Mouse (Mus musculus) forebrain, embryonic 12.5 days (tissue): ENCODE measurements around the gene Sim1. TPM values are rescaled to one million over a fixed set of nuclear protein-coding genes. Genes with fewer than 3 reads are reported as not detected.

Experiments used
- ATAC-seq: fragments of 200-750 bp; cut with Nextera tagmentation; 2 replicates; pipeline ENCODE4 v1.8.0; 2017; ENCODE audit warnings: moderate TSS enrichment; ENCODE audit not compliant: low FRiP score
- H3K27ac ChIP-seq: fragments of 300-500 bp; sonication (generic); 2 replicates; pipeline ENCODE4 v1.5.1; 2016; ENCODE audit warnings: mild to moderate bottlenecking
- H3K27me3 ChIP-seq: fragments of 300-500 bp; sonication (generic); 2 replicates; pipeline ENCODE4 v1.6.1; 2016; ENCODE audit warnings: mild to moderate bottlenecking
- H3K36me3 ChIP-seq: fragments of 300-500 bp; sonication (generic); replicated peaks from 2 replicates; pipeline ENCODE4 v1.6.1; 2016; ENCODE audit warnings: mild to moderate bottlenecking
- H3K4me1 ChIP-seq: fragments of 300-500 bp; sonication (generic); 2 replicates; pipeline ENCODE4 v1.6.1; 2016
- H3K4me2 ChIP-seq: fragments of 300-500 bp; sonication (generic); 2 replicates; pipeline ENCODE4 v1.6.1; 2016; ENCODE audit warnings: mild to moderate bottlenecking, moderate library complexity
- H3K4me3 ChIP-seq: fragments of 300-500 bp; sonication (generic); replicated peaks from 2 replicates; pipeline ENCODE4 v1.5.1; 2016; ENCODE audit warnings: mild to moderate bottlenecking
- H3K9ac ChIP-seq: fragments of 300-500 bp; sonication (generic); 2 replicates; pipeline ENCODE4 v1.6.1; 2016; ENCODE audit warnings: mild to moderate bottlenecking
- H3K9me3 ChIP-seq: fragments of 300-500 bp; sonication (generic); 2 replicates; pipeline ENCODE4 v1.6.1; 2016
- WGBS: fragments of 180-500 bp; shearing (Covaris S2); methylation state at CpG from one replicate; pipeline ENCODE4 v1.1.7; 2016; 5-methylcytosine and 5-hydroxymethylcytosine counted together
- polyA plus RNA-seq: library from polyadenylated mRNA; unstranded; fragments of >200 nt; fragmentation: Nextera tagmentation; extraction: Ambion mirVana; gene quantifications from 2 replicates; pipeline ENCODE4 v1.2.1, GENCODE M21; 2016

Gene Sim1
- polyA plus RNA-seq, 1 experiment from 2014 or later = 8.3 TPM

DNA sequence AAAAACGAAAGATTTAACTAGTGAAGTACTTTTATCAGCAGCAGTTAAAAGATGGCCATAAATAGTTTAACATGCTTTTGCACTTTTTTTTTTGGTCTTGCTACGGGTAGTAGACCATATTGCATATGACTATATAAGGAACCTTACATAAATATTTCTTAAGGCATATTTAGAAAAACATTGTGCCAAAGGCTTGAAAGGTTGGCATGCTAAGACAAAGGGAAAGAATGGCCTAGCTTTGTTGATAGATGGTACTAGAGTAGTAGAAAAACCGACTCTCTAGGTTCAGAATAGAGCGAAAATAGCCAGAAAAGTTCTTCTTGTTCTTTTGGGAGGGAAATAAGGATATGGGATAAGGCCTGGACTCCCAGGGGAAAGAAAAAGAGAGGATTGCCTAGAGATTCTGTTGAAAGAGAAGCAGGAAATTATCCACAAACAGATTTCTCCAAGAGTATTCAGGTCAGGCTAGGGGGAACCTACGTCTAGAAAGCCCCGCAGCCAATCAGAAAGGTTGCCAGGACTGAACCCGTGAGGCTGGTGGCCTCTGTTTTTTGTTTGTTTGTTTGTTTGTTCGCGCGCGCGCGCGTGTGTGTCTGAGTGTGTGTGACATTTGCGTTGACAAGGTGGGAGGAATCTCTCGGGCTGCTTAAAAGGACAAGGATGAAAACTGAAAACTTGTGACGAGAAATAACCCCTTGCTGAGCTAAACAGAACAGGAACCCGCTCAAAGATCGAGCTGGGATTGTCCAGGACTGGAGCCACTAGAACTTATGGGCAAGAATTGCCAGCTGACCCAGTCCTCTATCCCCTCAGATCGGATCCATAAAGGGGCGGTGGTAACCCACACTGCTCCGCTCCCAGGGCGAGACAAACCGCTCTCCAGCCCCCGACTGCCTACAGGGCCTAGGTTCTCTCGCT lies 9.6 kb downstream of the Sim1 start:
- no peak overlapping the region for H3K9ac ChIP-seq
- H3K4me1 ChIP-seq = peaks cover 34% of the 10 kb centered on the region
- peaks cover 86% of the 10 kb centered on the region for H3K27me3 ChIP-seq
- no peaks in the 10 kb centered on the region for H3K9me3 ChIP-seq
- 2% methylated on average over 26 of the region's 26 CpGs for WGBS
- H3K27ac ChIP-seq = no peak overlapping the region
- no peaks in the 10 kb centered on the region for H3K36me3 ChIP-seq
- ATAC-seq = peak; percentile 28; the same call in 1 of the 2 replicates
- H3K4me3 ChIP-seq = no peak overlapping the region
- peak overlapping the region; percentile 17 for H3K4me2 ChIP-seq

DNA sequence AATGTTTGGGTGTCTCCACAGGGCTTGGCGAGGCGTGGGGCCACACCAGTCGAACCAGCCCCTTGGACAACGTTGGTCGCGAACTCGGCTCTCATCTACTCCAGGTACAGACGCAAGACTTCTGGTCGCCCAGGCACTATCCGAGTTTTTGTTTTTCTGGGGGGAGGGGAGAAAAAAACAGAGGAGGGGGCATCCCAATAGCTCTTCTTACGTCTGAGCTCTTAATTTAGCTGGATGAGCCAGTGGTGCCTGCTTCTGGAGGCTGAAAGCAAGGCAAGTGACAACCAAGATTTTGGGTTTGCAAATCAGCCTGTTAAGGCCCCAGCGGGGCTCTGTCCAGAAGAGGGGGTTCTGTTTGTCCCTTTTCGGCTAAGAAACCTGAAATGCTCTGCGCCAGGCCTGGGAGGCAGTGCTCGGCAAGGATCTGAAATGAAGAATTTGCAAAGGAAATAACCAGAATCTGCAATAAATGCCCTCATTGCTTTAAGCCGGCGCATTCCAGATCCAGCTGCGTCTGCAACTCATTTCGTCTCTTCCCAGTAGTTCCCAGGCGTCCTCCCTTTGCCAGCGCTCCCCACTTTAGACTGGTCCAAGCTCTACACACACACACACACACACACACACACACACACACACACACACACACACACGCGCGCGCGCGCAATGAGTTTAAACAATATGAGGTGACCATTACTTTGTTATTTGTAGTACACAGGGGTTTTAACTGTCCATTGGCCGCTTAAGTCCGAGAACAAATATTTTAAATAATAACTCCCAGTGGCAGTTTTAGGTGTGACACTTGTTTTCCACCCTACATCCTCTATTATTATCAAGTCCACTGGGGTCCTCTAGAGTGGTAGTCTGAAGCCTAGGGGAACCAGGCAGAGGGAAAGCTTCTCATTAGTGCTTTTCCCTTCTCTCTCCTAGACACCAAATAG lies 10.5 kb downstream of the Sim1 start:
- Histone ChIP-seq H3K36me3 (no peaks in the 10 kb centered on the region), H3K27me3 (peaks cover 94% of the 10 kb centered on the region), H3K9me3 (no peaks in the 10 kb centered on the region), H3K27ac (no peak overlapping the region), H3K4me1 (peaks cover 34% of the 10 kb centered on the region), H3K4me3 (no peak overlapping the region), H3K9ac (no peak overlapping the region), H3K4me2 (peak overlapping the region; percentile 17)
- WGBS = 3% methylated on average over 29 of the region's 29 CpGs
- no peak for ATAC-seq

- Histone ChIP-seq H3K27me3 (peaks cover 70% of the 10 kb centered on the region), H3K27ac (no peak overlapping the region), H3K9me3 (no peaks in the 10 kb centered on the region), H3K4me3 (peak overlapping the region; percentile 28), H3K4me2 (peak overlapping the region; percentile 53), H3K4me1 (peaks cover 8% of the 10 kb centered on the region), H3K9ac (no peak overlapping the region), H3K36me3 (no peaks in the 10 kb centered on the region)
- ATAC-seq = peak; percentile 71
- WGBS = under 1% methylated on average over 16 of the region's 16 CpGs
Measured at GRCm38 (mm10) chr10:50910400-50910799, 15.8 kb downstream of the Sim1 start.

DNA sequence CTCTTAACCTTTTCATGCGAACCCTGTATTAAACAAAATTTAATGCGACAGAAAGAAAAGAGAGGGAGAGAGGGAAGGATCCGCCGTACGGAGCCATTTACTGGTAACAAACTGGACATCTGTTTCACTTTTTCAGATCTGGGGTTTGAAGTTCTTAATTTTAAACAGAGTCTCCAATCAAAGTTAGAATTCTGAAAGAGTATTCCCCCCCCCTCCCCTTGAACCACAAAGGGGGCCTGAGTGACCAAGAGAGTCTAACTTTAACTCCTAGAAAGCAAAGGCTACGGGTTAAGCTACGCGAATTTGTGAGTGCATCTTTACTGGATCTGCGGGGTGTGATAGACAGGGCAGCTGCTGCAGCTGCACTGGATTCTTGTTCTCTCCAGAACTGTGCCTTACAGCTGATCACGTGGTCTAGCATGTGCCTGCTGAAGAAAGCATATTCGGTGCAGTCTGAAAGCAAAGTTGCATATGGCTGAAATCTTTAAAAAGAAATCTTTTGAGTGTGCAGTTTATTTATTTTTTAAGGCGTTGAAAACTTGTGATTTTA lies 16.4 kb downstream of the Sim1 start:
- Histone ChIP-seq H3K9me3 (no peaks in the 10 kb centered on the region), H3K4me3 (peak overlapping the region; percentile 28), H3K9ac (no peak overlapping the region), H3K27me3 (peaks cover 65% of the 10 kb centered on the region), H3K27ac (no peak overlapping the region), H3K36me3 (no peaks in the 10 kb centered on the region), H3K4me1 (peaks cover 8% of the 10 kb centered on the region), H3K4me2 (peak overlapping the region; percentile 53)
- 2% methylated on average over 12 of the region's 12 CpGs for WGBS
- ATAC-seq = peak; percentile 92

DNA sequence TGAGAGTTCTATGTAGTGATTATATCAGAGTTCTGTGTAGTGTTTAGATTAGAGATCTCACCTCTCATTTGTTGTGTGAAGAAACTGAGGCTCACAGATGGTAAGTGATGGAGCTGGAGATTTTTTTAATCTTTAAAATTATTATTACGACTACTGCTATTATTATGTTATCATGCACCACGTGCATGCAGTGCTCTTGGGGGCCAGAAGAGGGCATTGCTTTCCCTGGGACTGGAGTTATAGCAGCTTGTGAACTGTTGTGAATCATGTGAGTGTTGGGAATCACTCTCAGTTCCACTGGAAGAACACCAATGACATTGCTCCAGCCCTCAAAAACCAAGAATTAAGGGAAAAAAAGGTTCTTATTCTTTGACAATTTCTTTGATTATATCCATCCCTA lies 21.1 kb downstream of the Sim1 start:
- no peak overlapping the region for H3K27ac ChIP-seq
- peaks cover 3% of the 10 kb centered on the region for H3K4me1 ChIP-seq
- H3K4me2 ChIP-seq = no peak overlapping the region
- no peak overlapping the region for H3K9ac ChIP-seq
- peaks cover 22% of the 10 kb centered on the region for H3K27me3 ChIP-seq
- H3K36me3 ChIP-seq = no peaks in the 10 kb centered on the region
- 47% methylated on average over 2 of the region's 2 CpGs for WGBS
- H3K9me3 ChIP-seq = no peaks in the 10 kb centered on the region
- no peak overlapping the region for H3K4me3 ChIP-seq
- ATAC-seq = no peak

DNA sequence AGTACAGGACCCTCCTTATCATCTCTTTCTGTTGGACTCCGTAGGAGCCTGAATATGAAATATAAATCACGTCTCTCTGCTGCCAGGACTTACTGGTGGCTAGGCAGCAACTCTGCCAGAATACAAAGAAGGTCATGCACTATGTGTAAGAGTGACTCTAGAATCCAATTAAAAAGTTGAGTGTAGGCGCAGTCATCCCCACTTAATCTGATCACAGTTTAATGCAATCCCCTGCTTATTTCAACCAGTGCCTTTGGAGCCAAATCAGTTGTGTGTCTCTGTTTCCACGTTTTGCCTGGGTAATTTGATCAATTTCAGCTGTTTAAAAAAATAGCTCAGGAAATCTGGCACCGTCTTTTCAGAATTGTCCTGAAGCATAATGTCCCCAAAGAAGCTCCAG lies 34.7 kb downstream of the Sim1 start:
- Histone ChIP-seq H3K36me3 (no peaks in the 10 kb centered on the region), H3K4me1 (no peaks in the 10 kb centered on the region), H3K9me3 (no peaks in the 10 kb centered on the region), H3K4me3 (no peak overlapping the region), H3K9ac (no peak overlapping the region), H3K27ac (no peak overlapping the region), H3K27me3 (no peaks in the 10 kb centered on the region), H3K4me2 (no peak overlapping the region)
- ATAC-seq = no peak
- 43% methylated on average over 5 of the region's 5 CpGs for WGBS

GRCm38 (mm10) chr10:50935673-50936072 lies 41.1 kb downstream of the Sim1 start:
- ATAC-seq = no peak
- Histone ChIP-seq H3K9me3 (no peaks in the 10 kb centered on the region), H3K4me1 (no peaks in the 10 kb centered on the region), H3K9ac (no peak overlapping the region), H3K4me2 (no peak overlapping the region), H3K27me3 (no peaks in the 10 kb centered on the region), H3K27ac (no peak overlapping the region), H3K4me3 (no peak overlapping the region), H3K36me3 (no peaks in the 10 kb centered on the region)

GRCm38 (mm10) chr10:50973625-50974024 lies 79.1 kb downstream of the Sim1 start:
- H3K4me3 ChIP-seq = no peak overlapping the region
- no peak overlapping the region for H3K4me2 ChIP-seq
- H3K4me1 ChIP-seq = no peaks in the 10 kb centered on the region
- no peaks in the 10 kb centered on the region for H3K9me3 ChIP-seq
- 69% methylated on average over 1 of the region's 1 CpGs for WGBS
- H3K27ac ChIP-seq = no peak overlapping the region
- no peaks in the 10 kb centered on the region for H3K36me3 ChIP-seq
- ATAC-seq = no peak
- H3K9ac ChIP-seq = no peak overlapping the region
- no peaks in the 10 kb centered on the region for H3K27me3 ChIP-seq

GRCm38 (mm10) chr10:50981849-50982248 lies 87.3 kb downstream of the Sim1 start:
- Histone ChIP-seq H3K36me3 (no peaks in the 10 kb centered on the region), H3K9me3 (no peaks in the 10 kb centered on the region), H3K9ac (no peak overlapping the region), H3K4me2 (no peak overlapping the region), H3K27ac (no peak overlapping the region), H3K27me3 (no peaks in the 10 kb centered on the region), H3K4me3 (no peak overlapping the region), H3K4me1 (no peaks in the 10 kb centered on the region)
- no peak for ATAC-seq
- WGBS = 92% methylated on average over 3 of the region's 3 CpGs

DNA sequence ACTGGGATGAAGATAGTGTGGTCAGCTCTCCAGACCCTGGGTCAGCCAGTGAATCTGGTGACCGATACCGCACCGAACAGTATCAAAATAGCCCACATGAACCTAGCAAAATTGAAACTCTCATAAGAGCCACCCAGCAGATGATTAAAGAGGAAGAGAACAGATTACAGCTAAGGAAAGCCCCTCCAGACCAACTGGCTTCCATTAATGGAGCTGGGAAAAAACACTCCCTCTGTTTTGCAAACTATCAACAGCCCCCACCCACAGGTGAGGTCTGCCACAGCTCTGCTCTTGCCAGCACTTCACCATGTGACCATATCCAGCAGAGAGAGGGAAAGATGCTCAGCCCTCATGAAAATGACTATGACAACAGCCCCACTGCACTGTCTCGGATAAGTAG lies 89.1 kb downstream of the Sim1 start:
- 93% methylated on average over 4 of the region's 4 CpGs for WGBS
- no peak for ATAC-seq
- no peak overlapping the region for H3K4me3 ChIP-seq
- H3K4me1 ChIP-seq = no peaks in the 10 kb centered on the region
- no peak overlapping the region for H3K9ac ChIP-seq
- no peaks in the 10 kb centered on the region for H3K9me3 ChIP-seq
- no peak overlapping the region for H3K4me2 ChIP-seq
- no peak overlapping the region for H3K27ac ChIP-seq
- no peaks in the 10 kb centered on the region for H3K36me3 ChIP-seq
- H3K27me3 ChIP-seq = no peaks in the 10 kb centered on the region

DNA sequence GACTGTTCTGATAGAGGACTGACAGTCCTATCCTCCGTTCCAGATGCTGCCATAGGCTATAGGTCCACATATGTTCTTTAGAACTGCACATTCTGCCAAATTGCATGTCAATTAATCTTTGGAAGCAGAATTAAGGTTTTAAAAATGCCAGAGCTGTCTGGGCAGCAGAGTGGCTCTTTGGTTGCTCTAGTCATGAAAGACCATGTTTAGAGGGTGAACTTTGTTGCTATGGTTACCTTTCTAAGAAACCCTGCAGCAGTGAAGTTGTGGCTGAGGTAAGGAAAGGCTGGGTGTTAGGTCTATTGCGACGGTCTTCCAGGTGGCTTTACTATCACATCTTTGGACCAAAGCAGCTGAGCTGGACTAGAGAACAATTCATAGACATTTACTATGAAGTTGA lies 113.2 kb downstream of the Sim1 start:
- Histone ChIP-seq H3K36me3 (no peaks in the 10 kb centered on the region), H3K4me1 (peaks cover 19% of the 10 kb centered on the region), H3K9me3 (no peaks in the 10 kb centered on the region), H3K27me3 (peaks cover 11% of the 10 kb centered on the region; the same call in 1 of the 2 replicates), H3K4me2 (no peak overlapping the region), H3K27ac (no peak overlapping the region), H3K4me3 (no peak overlapping the region), H3K9ac (no peak overlapping the region)
- peak; percentile 42; the same call in 1 of the 2 replicates for ATAC-seq
- WGBS = 33% methylated on average over 3 of the region's 3 CpGs
